Comparison of ENCODE assay signal across 8 mouse cellular contexts in the genomic region with DNA sequence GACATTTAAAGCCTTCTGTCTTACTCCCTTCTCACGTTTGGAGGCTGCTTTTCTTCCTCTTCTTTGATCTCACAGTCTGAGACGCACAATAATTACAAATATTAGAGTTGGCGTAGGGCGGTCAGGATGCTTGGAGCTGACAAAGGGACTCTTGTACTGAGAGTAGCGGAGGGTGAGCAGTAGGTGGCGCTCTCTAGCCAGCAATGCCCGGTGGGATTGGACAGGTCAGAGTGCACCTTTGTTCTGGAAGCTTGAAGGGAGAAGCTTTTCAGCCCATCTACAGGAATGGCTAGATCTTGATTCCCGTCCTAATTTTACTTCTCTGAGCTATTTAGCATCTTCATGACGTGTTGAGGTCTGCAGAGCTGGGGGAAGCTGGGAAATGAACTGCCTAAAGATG.
DNase-seq lines count a peak whose midpoint lies in the region; ATAC-seq and TF ChIP-seq lines count a peak whose summit lies in the region.

No protein-coding gene starts in this region.

- no peaks in the 10 kb centered on the region for H3K36me3 ChIP-seq in heart, postnatal 0 days (replicated peaks; ENCODE audit: control insufficient read depth, insufficient read depth, low read length)

- H3K9me3 ChIP-seq in heart, postnatal 0 days (replicated peaks; ENCODE audit: control insufficient read depth, low read length): peaks cover 6% of the 10 kb centered on the region; the same call in 1 of the 2 replicates

- no peak overlapping the region for H3K4me2 ChIP-seq in heart, postnatal 0 days (ENCODE audit: low read depth, low read length)

- WGBS in bone marrow, adult 2 months: 12% methylated on average over 9 of the region's 9 CpGs
- WGBS in heart, postnatal 0 days: 5% methylated on average over 9 of the region's 9 CpGs

- TF ChIP-seq EP300 in heart, postnatal 0 days (IDR thresholded peaks at IDR 0.05; ENCODE audit: low read depth): no peak

- H3K27ac ChIP-seq in bone marrow, adult 2 months (ENCODE audit: control insufficient read depth, insufficient read depth, low read depth, low read length, poor library complexity): no peak overlapping the region
- H3K27ac ChIP-seq in heart, postnatal 0 days (ENCODE audit: low read depth): no peak overlapping the region

- H3K4me1 ChIP-seq in bone marrow, adult 2 months (ENCODE audit: control insufficient read depth, insufficient read depth, low read length): no peaks in the 10 kb centered on the region; the same call in 1 of the 2 replicates
- no peaks in the 10 kb centered on the region for H3K4me1 ChIP-seq in heart, postnatal 0 days (ENCODE audit: control insufficient read depth, insufficient read depth)

- peak; percentile 86 for TF ChIP-seq CTCF in bone marrow, adult 2 months (IDR thresholded peaks at IDR 0.05; ENCODE audit: control insufficient read depth, insufficient read depth, low read length)
- peak; percentile 95 for TF ChIP-seq CTCF in heart, postnatal 0 days (IDR thresholded peaks at IDR 0.05; ENCODE audit: low read depth)

- TF ChIP-seq POLR2A in bone marrow, adult 2 months (IDR thresholded peaks at IDR 0.05; ENCODE audit: borderline replicate concordance, control insufficient read depth, low read depth, low read length): no peak

- DNase-seq in CD4-positive, CD25-positive, alpha-beta regulatory T cell, adult 2 months (ENCODE audit: low read depth, low spot score): peak; percentile 82
- peak; percentile 53 for DNase-seq in fibroblast of lung, adult 2 months (ENCODE audit: low read depth)
- DNase-seq in heart, postnatal 0 days (ENCODE audit: low spot score): peak; percentile 76
- DNase-seq in kidney, postnatal 14 days: peak; percentile 84
- peak; percentile 68 to 70 for DNase-seq in lung, adult 18-20 months
- DNase-seq in testis, postnatal 10 days (ENCODE audit: low spot score): peak; percentile 93

- no peak overlapping the region for H3K4me3 ChIP-seq in bone marrow, adult 2 months (replicated peaks; ENCODE audit: control insufficient read depth, low read depth, low read length)
- no peak overlapping the region for H3K4me3 ChIP-seq in heart, postnatal 0 days (ENCODE audit: low read depth, low read length)

- ATAC-seq in heart, postnatal 0 days (ENCODE audit: insufficient read depth, low read depth): peak; percentile 79
- peak; percentile 69; the same call in 1 of the 2 replicates for ATAC-seq in neutrophil, adult 5-6 weeks (ENCODE audit: extremely low read depth, insufficient number of reproducible peaks, low FRiP score, poor library complexity, severe bottlenecking)

- peaks cover 6% of the 10 kb centered on the region; the same call in 1 of the 2 replicates for H3K27me3 ChIP-seq in heart, postnatal 0 days (ENCODE audit: control insufficient read depth, insufficient read depth, low read length)

- H3K9ac ChIP-seq in heart, postnatal 0 days (replicated peaks; ENCODE audit: low read depth, low read length): no peak overlapping the region
